Mouse (Mus musculus): Measurements from ENCODE around the gene Kcnj11. TPM values are rescaled to one million over a fixed set of nuclear protein-coding genes. Genes with fewer than 3 reads are reported as not detected.
A peak's percentile ranks its signal among the peaks of the same experiment; 100 is the strongest.

Kcnj11 gene
- 0.67 and 0.96 TPM in 2 replicates for polyA plus RNA-seq (2012; rRNA removed)

- no peaks in the 10 kb centered on the region for H3K36me3 ChIP-seq (ENCODE audit: control insufficient read depth, insufficient read depth, low read length)
- no peaks in the 10 kb centered on the region for H3K4me1 ChIP-seq (ENCODE audit: control insufficient read depth, insufficient read depth, insufficient read length, low read length)
- no peak for TF ChIP-seq POLR2A (IDR thresholded peaks at IDR 0.05; ENCODE audit: low read depth, low read length)
- peak; percentile 76 for TF ChIP-seq CTCF (IDR thresholded peaks at IDR 0.05; ENCODE audit: extremely low read depth, insufficient read length, insufficient replicate concordance, low read depth, low read length)
- under 1% methylated on average over 34 of the region's 34 CpGs for WGBS
- H3K27me3 ChIP-seq (ENCODE audit: control insufficient read depth, insufficient read depth, low read length), result peaks cover 3% of the 10 kb centered on the region; the same call in 1 of the 2 replicates
- no peak within 1 kb of the TSS for H3K27ac ChIP-seq (ENCODE audit: insufficient read depth, low read depth, low read length)
- peak within 1 kb of the TSS; percentile 56 for H3K4me3 ChIP-seq (ENCODE audit: low read depth, low read length)
Measured at GRCm38 (mm10) chr7:46100563-46100962, at the start of gene Kcnj11. Gene Kcnj11 (minus strand): TSS chr7:46100764.

DNA sequence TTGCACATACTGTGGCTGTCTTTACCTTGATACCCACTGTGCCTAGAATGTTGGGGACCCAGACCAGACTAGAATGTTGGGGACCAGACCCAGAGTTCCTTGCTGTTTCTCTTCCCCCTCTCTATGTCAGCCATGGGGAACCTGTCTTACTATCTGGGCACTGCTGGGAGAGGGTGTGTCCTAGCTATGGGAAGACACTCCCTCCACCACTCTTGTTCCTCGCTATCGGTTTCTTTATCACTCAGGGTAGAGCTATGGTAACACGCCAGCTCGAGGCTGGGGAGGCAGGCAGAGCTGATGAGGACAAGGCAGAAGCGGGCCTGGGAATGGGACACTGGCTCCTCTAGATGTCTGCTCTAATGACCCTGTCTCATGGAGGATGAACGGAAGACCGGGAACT, 46.9 kb upstream of the Kcnj11 start:
- WGBS, result 38% methylated on average over 7 of the region's 7 CpGs
- Histone ChIP-seq H3K27ac (ENCODE audit: insufficient read depth, low read depth, low read length) (no peak overlapping the region), H3K4me3 (ENCODE audit: low read depth, low read length) (no peak overlapping the region), H3K4me1 (ENCODE audit: control insufficient read depth, insufficient read depth, insufficient read length, low read length) (no peaks in the 10 kb centered on the region), H3K27me3 (ENCODE audit: control insufficient read depth, insufficient read depth, low read length) (no peaks in the 10 kb centered on the region), H3K36me3 (ENCODE audit: control insufficient read depth, insufficient read depth, low read length) (no peaks in the 10 kb centered on the region)
- TF ChIP-seq POLR2A (IDR thresholded peaks at IDR 0.05; ENCODE audit: low read depth, low read length) (no peak), CTCF (IDR thresholded peaks at IDR 0.05; ENCODE audit: extremely low read depth, insufficient read length, insufficient replicate concordance, low read depth, low read length) (no peak)

DNA sequence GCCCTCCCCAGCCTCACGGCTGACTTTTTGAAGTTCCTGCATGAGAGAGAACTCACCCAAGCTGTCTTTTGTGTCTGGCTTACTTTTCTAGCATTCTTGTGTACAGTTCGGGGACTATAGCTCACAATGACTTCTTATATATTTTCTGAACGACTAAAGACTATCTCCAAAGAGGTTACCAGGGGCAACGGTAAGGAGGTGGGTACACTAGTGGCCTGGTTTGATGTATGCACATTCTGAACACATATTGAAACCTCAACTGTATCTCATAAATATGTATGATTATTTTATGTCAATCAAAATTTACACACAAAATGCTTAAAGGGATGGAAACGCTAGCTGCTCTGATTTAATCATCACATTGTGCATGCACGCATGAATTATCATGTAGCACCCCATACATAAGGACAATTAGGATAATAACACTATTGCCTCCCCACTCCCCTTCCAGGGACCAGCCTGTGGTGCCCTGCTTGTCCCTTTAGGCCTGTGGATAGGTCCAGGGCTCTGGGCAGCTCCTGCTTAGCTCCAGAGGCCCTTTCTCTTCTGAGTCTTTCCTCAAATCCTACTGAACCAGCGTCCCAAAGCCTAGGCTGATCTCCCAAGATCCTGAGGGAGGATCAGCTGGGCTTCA, 46.2 kb upstream of the Kcnj11 start:
- WGBS, result 81% methylated on average over 7 of the region's 7 CpGs

DNA sequence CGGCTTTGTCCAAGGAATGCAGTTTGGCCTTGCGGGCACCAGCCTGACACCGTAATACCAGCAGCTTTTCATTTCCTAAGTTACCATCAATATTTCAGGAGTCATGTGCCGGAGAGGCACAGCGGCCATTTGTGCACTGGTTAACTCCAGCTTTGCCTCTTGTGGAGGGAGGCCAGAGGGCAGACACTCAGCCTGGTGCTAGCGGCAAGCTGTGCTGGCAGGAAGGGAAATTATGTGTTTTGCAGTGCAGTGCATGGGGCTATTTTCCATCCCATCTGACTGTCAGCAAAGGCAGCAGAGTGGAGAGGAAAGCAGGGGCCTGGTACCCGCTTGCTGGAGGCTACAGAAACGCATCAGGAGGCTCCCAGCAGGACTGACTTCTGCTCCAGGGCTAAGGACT, 43.5 kb upstream of the Kcnj11 start:
- H3K27ac ChIP-seq (ENCODE audit: insufficient read depth, low read depth, low read length), result no peak overlapping the region
- 83% methylated on average over 8 of the region's 8 CpGs for WGBS
- H3K4me1 ChIP-seq (ENCODE audit: control insufficient read depth, insufficient read depth, insufficient read length, low read length), result no peaks in the 10 kb centered on the region
- no peaks in the 10 kb centered on the region for H3K27me3 ChIP-seq (ENCODE audit: control insufficient read depth, insufficient read depth, low read length)
- H3K4me3 ChIP-seq (ENCODE audit: low read depth, low read length), result no peak overlapping the region
- TF ChIP-seq CTCF (IDR thresholded peaks at IDR 0.05; ENCODE audit: extremely low read depth, insufficient read length, insufficient replicate concordance, low read depth, low read length), result no peak
- no peak for TF ChIP-seq POLR2A (IDR thresholded peaks at IDR 0.05; ENCODE audit: low read depth, low read length)
- no peaks in the 10 kb centered on the region for H3K36me3 ChIP-seq (ENCODE audit: control insufficient read depth, insufficient read depth, low read length)

More for the DNA sequence above, 46.2 kb upstream of the Kcnj11 start:
- Histone ChIP-seq H3K4me1 (ENCODE audit: control insufficient read depth, insufficient read depth, insufficient read length, low read length) (no peaks in the 10 kb centered on the region), H3K36me3 (ENCODE audit: control insufficient read depth, insufficient read depth, low read length) (no peaks in the 10 kb centered on the region), H3K27ac (ENCODE audit: insufficient read depth, low read depth, low read length) (no peak overlapping the region), H3K4me3 (ENCODE audit: low read depth, low read length) (no peak overlapping the region), H3K27me3 (ENCODE audit: control insufficient read depth, insufficient read depth, low read length) (no peaks in the 10 kb centered on the region)
- TF ChIP-seq POLR2A (IDR thresholded peaks at IDR 0.05; ENCODE audit: low read depth, low read length), result no peak
- no peak for TF ChIP-seq CTCF (IDR thresholded peaks at IDR 0.05; ENCODE audit: extremely low read depth, insufficient read length, insufficient replicate concordance, low read depth, low read length)

DNA sequence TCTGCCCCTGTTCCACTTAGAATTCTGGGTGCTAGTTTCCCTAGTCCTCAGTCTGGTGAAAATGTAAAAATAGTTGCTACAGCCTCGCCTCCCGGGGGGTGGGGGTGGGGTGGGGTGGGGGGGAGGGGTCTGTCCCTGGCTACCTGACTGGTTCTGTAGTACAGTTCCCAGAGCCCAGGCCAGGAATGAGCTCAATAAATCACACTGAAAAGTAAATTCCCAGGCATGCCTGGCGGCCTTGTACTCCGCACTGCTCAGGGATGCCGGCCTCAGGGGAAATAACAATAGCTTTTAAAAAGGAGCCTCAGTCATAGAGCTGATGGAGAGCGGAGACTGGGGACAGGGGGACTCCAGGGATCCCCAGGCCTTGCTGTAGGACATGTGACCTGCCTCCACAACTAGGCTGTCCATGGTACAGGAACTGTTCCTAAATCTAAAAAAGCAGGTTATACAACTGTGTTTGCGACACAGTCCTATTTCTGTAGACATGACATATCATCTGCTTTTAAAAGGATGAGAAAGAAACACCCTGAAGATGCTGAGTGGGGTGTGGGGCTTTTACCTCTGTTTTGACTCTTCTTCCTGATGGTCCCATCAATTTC, 37.9 kb upstream of the Kcnj11 start:
- no peaks in the 10 kb centered on the region for H3K27me3 ChIP-seq (ENCODE audit: control insufficient read depth, insufficient read depth, low read length)
- no peak overlapping the region for H3K27ac ChIP-seq (ENCODE audit: insufficient read depth, low read depth, low read length)
- H3K4me1 ChIP-seq (ENCODE audit: control insufficient read depth, insufficient read depth, insufficient read length, low read length), result no peaks in the 10 kb centered on the region
- no peaks in the 10 kb centered on the region for H3K36me3 ChIP-seq (ENCODE audit: control insufficient read depth, insufficient read depth, low read length)
- 33% methylated on average over 7 of the region's 7 CpGs for WGBS
- H3K4me3 ChIP-seq (ENCODE audit: low read depth, low read length), result no peak overlapping the region
- TF ChIP-seq POLR2A (IDR thresholded peaks at IDR 0.05; ENCODE audit: low read depth, low read length) (no peak), CTCF (IDR thresholded peaks at IDR 0.05; ENCODE audit: extremely low read depth, insufficient read length, insufficient replicate concordance, low read depth, low read length) (no peak)

DNA sequence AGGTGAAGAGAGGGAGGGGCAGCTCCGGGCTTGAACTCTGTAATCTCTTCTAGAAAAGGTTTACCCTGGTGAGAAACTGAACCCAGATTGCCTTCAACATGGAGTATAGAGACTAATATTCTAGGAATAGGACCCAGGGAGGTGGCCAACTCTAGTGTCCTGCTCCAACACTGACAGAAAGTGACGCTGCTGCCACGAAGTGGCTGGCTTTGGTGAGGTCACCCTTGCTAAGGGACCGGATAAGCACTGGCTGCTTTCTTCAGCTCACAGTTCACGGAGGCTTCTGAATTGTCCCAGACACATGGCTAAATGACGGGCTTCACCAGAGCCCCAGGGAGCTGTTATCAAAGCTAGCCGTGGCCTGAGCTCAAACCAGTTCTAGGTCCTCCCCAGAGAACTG, 33.3 kb upstream of the Kcnj11 start:
- 20% methylated on average over 7 of the region's 7 CpGs for WGBS
- H3K36me3 ChIP-seq (ENCODE audit: control insufficient read depth, insufficient read depth, low read length), result no peaks in the 10 kb centered on the region
- no peak overlapping the region for H3K27ac ChIP-seq (ENCODE audit: insufficient read depth, low read depth, low read length)
- H3K4me1 ChIP-seq (ENCODE audit: control insufficient read depth, insufficient read depth, insufficient read length, low read length), result peaks cover 4% of the 10 kb centered on the region; the same call in 1 of the 2 replicates
- no peak overlapping the region for H3K4me3 ChIP-seq (ENCODE audit: low read depth, low read length)
- TF ChIP-seq CTCF (IDR thresholded peaks at IDR 0.05; ENCODE audit: extremely low read depth, insufficient read length, insufficient replicate concordance, low read depth, low read length), result no peak
- no peak for TF ChIP-seq POLR2A (IDR thresholded peaks at IDR 0.05; ENCODE audit: low read depth, low read length)
- no peaks in the 10 kb centered on the region for H3K27me3 ChIP-seq (ENCODE audit: control insufficient read depth, insufficient read depth, low read length)

- no peak overlapping the region for H3K27ac ChIP-seq (ENCODE audit: insufficient read depth, low read depth, low read length)
- H3K4me3 ChIP-seq (ENCODE audit: low read depth, low read length), result no peak overlapping the region
- no peaks in the 10 kb centered on the region for H3K27me3 ChIP-seq (ENCODE audit: control insufficient read depth, insufficient read depth, low read length)
- no peaks in the 10 kb centered on the region for H3K36me3 ChIP-seq (ENCODE audit: control insufficient read depth, insufficient read depth, low read length)
- TF ChIP-seq POLR2A (IDR thresholded peaks at IDR 0.05; ENCODE audit: low read depth, low read length) (no peak), CTCF (IDR thresholded peaks at IDR 0.05; ENCODE audit: extremely low read depth, insufficient read length, insufficient replicate concordance, low read depth, low read length) (no peak)
- 90% methylated on average over 12 of the region's 12 CpGs for WGBS
- H3K4me1 ChIP-seq (ENCODE audit: control insufficient read depth, insufficient read depth, insufficient read length, low read length), result peaks cover 4% of the 10 kb centered on the region; the same call in 1 of the 2 replicates
Measured at GRCm38 (mm10) chr7:46132229-46132628, 31.7 kb upstream of the Kcnj11 start.

Data from small intestine, adult 2 months (tissue).